Mouse (Mus musculus) ES-E14 (cell line): Measurements from ENCODE around the gene Acrbp. TPM values are rescaled to one million over a fixed set of nuclear protein-coding genes. Genes with fewer than 3 reads are reported as not detected.

Source experiments
- DNase-seq: peaks from one replicate; pipeline ENCODE4 v3.0.0-alpha.2; 2013; ENCODE audit warnings: low read depth, low spot score
- H3K27ac ChIP-seq: 2 replicates; pipeline ENCODE4 v1.5.1; 2012; ENCODE audit warnings: low read depth, mild to moderate bottlenecking, low read length, moderate library complexity, mixed read lengths; ENCODE audit not compliant: poor library complexity, insufficient read depth, severe bottlenecking
- H3K36me3 ChIP-seq: 2 replicates; pipeline ENCODE4 v1.6.1; 2012; ENCODE audit warnings: mild to moderate bottlenecking, low read length, moderate library complexity, mixed read lengths; ENCODE audit not compliant: control insufficient read depth, poor library complexity, insufficient read depth, severe bottlenecking
- H3K4me1 ChIP-seq, 2 experiments: fragments of 150-350 bp in 1 of 2; sonication (generic) in 1 of 2; 2 replicates each; pipeline ENCODE4 v1.6.1; 2012; ENCODE audit warnings: low read length in 2 of 2, mild to moderate bottlenecking in 1 of 2, mixed read lengths in 1 of 2; ENCODE audit not compliant: control insufficient read depth in 2 of 2, insufficient read depth in 2 of 2, poor library complexity in 1 of 2
- H3K4me3 ChIP-seq, 2 experiments: fragments of 150-350 bp in 1 of 2; sonication (generic) in 1 of 2; 2 replicates each; pipeline ENCODE4 v1.5.1; 2012; ENCODE audit warnings: low read length in 2 of 2, low read depth in 1 of 2, mild to moderate bottlenecking in 1 of 2, mixed read lengths in 1 of 2; ENCODE audit not compliant: insufficient read depth in 1 of 2, poor library complexity in 1 of 2, severe bottlenecking in 1 of 2
- H3K9ac ChIP-seq: 2 replicates; pipeline ENCODE4 v1.6.1; 2012; ENCODE audit warnings: low read depth, mild to moderate bottlenecking, low read length, mixed read lengths; ENCODE audit not compliant: poor library complexity, insufficient read depth, severe bottlenecking
- H3K9me3 ChIP-seq: fragments of 150-350 bp; sonication (generic); 2 replicates; pipeline ENCODE4 v1.6.1; 2012; ENCODE audit warnings: low read depth, mild to moderate bottlenecking, low read length; ENCODE audit not compliant: control insufficient read depth, insufficient read depth
- CHD2 ChIP-seq: IDR thresholded peaks from 2 replicates; pipeline ENCODE4 v1.6.1; 2014; ENCODE audit warnings: mild to moderate bottlenecking, low read depth, low read length, inconsistent platforms
- HCFC1 ChIP-seq: IDR thresholded peaks from 2 replicates; pipeline ENCODE4 v1.6.1; 2012; ENCODE audit warnings: low read length, inconsistent platforms, borderline replicate concordance; ENCODE audit not compliant: insufficient read depth
- MAFK ChIP-seq: IDR thresholded peaks from 2 replicates; pipeline ENCODE4 v1.6.1; 2014; ENCODE audit warnings: mild to moderate bottlenecking, low read depth, low read length, inconsistent platforms; ENCODE audit not compliant: insufficient read depth
- ZC3H11A ChIP-seq: IDR thresholded peaks from 2 replicates; pipeline ENCODE4 v1.6.1; 2012; ENCODE audit warnings: low read depth, mild to moderate bottlenecking, inconsistent platforms, low read length, borderline replicate concordance
- ZNF384 ChIP-seq: IDR thresholded peaks from 2 replicates; pipeline ENCODE4 v1.6.1; 2012; ENCODE audit warnings: low read depth, low read length, inconsistent platforms
- in situ Hi-C, 2 experiments: fragments of 600-800 bp; cut with MboI; formaldehyde crosslinking; loops; one replicate each; pipeline ENCODE4 v1.15.1; 2025; ENCODE audit warnings: low sequenced_read_pairs in 2 of 2, inconsistent platforms in 1 of 2; ENCODE audit not compliant: unreplicated experiment in 2 of 2
- total RNA-seq: library from RNA; depleted of rRNA; stranded (reverse); fragments of 300-350 nt; gene quantifications from 2 replicates; pipeline ENCODE4 v1.2.3, GENCODE M21; 2012

The Acrbp gene
- total RNA-seq, 1 experiment, result 9.6 TPM

DNA sequence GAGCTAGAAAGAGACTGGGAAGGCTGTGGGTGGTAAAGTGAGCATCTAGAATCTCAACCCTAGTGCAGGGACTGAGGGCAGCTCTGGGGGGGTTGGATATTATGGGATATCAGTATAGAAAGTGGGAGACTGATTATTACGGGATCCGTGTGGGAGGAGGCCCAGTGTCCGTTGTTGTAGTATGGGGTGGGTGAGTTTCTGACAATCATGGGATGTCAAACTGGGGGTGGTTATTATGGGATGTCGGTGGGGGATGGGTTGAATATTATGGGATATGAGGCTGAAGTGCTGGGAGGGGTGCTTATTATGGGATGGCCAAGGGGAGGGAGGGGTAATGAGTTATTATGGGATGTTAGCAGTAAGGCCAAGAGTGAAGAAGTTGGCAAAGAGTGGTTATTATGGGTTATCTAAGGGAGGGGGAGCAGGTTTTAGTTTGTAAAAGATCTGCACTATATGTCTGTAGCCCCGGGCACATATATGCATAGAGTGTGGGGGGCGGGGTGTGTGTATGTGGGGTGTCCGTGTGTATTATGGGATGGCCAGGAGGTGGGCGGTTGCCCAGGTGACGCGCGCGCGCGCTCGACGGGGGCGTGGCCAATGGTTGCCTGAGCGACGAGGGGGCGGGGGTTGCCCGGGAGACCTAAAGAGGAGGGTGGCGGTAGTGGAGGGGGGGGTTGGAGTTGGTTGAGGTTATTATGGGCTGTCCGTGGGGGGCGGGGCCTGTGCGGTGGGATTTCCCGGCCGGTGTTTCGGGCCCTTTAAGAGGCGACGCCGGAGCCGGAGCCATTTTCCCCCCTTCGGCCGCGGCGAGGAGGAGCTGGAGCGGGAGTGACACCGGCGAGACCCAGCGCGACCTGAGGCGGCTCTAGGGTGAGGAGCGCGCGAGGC is 46.1 kb downstream of the Acrbp start, which contains the start of gene Chd4:
Chd4 (plus strand) TSS at position 591 of the 888 bp plus-strand sequence.
- peak within 1 kb of the TSS; percentile 75 for H3K27ac ChIP-seq
- in situ Hi-C loops, result no loop called here
- peak within 1 kb of the TSS; percentile 80 to 91 for H3K4me3 ChIP-seq
- peaks cover 27% of the 10 kb centered on the region for H3K36me3 ChIP-seq
- no peaks in the 10 kb centered on the region for H3K9me3 ChIP-seq
- H3K4me1 ChIP-seq, result peaks cover 0 to 27% of the 10 kb centered on the region in 2 experiments; a peak in 2 of 4 replicates
- no peak for DNase-seq
- H3K9ac ChIP-seq, result peak within 1 kb of the TSS; percentile 91
- no peak for TF ChIP-seq ZC3H11A
- no peak for TF ChIP-seq HCFC1
- TF ChIP-seq CHD2, result no peak
- TF ChIP-seq ZNF384, result no peak
- no peak for TF ChIP-seq MAFK

DNA sequence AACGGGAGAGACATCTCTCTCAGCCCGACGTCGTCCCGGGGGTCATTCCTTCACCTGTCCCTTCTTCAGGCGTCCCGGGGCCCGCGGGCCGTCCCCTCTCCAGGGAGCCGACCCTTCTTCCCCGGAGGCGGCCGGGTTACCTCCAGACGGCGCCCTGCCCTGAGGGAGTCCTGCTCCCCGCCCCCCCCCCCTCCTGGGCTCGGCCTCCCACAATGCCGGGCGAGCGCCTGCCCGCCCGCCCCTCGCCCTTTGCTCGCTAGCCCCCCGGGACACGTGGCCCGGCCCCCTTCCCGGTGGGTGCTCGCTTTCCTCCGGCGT is 46.7 kb downstream of the Acrbp start:
- peaks cover 33% of the 10 kb centered on the region for H3K36me3 ChIP-seq
- peak overlapping the region; percentile 80 to 91 for H3K4me3 ChIP-seq
- H3K9ac ChIP-seq, result peak overlapping the region; percentile 91
- H3K27ac ChIP-seq, result peak overlapping the region; percentile 75
- no peak for DNase-seq
- TF ChIP-seq ZC3H11A (no peak), CHD2 (no peak), ZNF384 (no peak), HCFC1 (no peak), MAFK (no peak)
- in situ Hi-C loops, result no loop called here
- H3K9me3 ChIP-seq, result no peaks in the 10 kb centered on the region
- H3K4me1 ChIP-seq, result peaks cover 0 to 26% of the 10 kb centered on the region in 2 experiments; a peak in 2 of 4 replicates

DNA sequence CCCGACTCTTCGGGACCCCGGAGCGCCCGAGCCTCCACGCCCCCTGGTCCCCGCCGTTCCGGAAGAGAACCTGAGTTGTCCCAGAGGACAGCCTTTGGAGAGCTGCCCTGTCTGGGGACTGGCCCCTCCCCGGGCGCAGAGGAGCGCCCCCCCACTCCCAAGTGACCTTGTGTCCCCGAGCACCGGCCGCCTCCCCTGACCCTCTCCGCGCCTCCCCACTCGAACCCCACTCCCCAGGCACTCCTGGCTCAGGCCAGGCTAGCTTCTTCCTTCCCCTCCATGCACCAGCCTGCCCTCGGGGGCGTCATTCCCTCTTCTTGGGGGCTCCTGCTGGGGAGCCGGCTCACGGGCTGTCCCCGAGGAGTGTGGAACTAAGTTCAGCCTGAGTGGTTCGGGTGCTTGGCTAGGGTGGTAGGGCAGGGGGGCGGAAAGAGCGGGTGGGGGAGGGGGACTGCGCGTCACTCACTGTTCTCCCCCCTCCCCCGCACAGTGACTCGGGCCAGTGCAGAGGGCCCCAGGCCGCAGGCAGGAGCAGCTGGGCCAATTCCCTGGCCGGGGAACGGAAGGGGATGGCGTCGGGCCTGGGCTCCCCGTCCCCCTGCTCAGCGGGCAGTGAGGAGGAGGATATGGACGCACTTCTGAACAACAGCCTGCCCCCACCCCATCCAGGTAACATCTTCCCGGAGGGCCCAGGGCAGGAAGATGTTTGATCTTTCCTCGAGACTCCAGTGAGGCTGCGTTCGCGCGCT is 47.3 kb downstream of the Acrbp start:
- H3K9ac ChIP-seq, result peak overlapping the region; percentile 91
- peaks cover 0 to 23% of the 10 kb centered on the region in 2 experiments; a peak in 2 of 4 replicates for H3K4me1 ChIP-seq
- H3K4me3 ChIP-seq, result peak overlapping the region; percentile 80 to 91
- no peaks in the 10 kb centered on the region for H3K9me3 ChIP-seq
- peaks cover 38% of the 10 kb centered on the region for H3K36me3 ChIP-seq
- TF ChIP-seq MAFK (no peak), ZC3H11A (no peak), CHD2 (no peak), ZNF384 (no peak), HCFC1 (no peak)
- no peak for DNase-seq
- peak overlapping the region; percentile 75 for H3K27ac ChIP-seq
- in situ Hi-C loops, result no loop called here

DNA sequence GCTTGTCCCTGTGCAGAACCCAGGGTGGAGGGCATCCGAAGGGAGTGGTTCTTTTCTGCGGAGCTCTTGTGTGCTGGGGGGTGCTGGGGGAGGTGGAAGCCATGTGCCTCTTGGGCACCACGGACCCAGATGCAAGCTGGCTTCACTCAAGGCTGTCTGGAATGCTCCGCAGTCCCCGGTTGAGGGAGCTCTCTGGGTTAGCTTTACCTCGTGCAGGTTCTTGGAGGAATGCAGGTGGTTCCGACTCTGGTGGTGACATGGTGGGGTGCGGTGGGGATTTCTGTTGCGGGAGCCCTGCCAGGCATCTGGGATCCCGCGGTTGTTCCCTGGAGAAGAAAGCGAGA is 47.8 kb downstream of the Acrbp start:
- H3K27ac ChIP-seq, result 0 out of 2 replicates have a peak overlapping the region, but pooled peaks have one; percentile 75
- no peak for DNase-seq
- peaks cover 0 to 25% of the 10 kb centered on the region in 2 experiments; a peak in 2 of 4 replicates for H3K4me1 ChIP-seq
- peak overlapping the region; percentile 91 for H3K9ac ChIP-seq
- no peak for TF ChIP-seq CHD2
- no peak for TF ChIP-seq HCFC1
- TF ChIP-seq ZC3H11A, result no peak
- no peak for TF ChIP-seq MAFK
- no peak for TF ChIP-seq ZNF384
- H3K9me3 ChIP-seq, result no peaks in the 10 kb centered on the region
- in situ Hi-C loops, result no loop called here
- H3K36me3 ChIP-seq, result peaks cover 43% of the 10 kb centered on the region
- H3K4me3 ChIP-seq, result peak overlapping the region; percentile 80 to 91
